Mouse (Mus musculus): Measurements from ENCODE around the gene Elavl2.

Elavl2 gene

DNA sequence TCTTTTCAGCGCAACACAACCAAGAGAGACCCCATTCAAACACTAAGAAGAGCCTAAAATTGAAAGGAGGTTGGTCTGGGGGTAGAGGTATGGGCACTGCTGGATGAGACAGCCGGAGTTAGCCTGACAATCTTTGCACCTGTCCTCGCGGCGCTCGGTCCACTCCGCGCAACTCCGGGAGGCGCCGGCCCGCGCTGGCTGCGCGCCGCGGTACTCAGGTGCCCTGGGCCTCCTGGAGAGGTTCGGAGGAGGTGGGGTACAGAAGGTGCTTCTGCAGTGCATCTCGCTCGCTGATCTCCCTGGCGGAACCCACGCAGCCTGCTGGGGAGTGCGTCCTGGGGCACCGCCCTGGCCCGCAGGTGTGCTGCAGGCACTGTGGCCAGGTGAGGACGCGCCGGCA lies at the start of gene Elavl2:
Gene Elavl2 (minus strand): TSS at position 363 of the 400 bp plus-strand sequence.
- no peak for DNase-seq (ENCODE audit: low read depth, low spot score)

DNA sequence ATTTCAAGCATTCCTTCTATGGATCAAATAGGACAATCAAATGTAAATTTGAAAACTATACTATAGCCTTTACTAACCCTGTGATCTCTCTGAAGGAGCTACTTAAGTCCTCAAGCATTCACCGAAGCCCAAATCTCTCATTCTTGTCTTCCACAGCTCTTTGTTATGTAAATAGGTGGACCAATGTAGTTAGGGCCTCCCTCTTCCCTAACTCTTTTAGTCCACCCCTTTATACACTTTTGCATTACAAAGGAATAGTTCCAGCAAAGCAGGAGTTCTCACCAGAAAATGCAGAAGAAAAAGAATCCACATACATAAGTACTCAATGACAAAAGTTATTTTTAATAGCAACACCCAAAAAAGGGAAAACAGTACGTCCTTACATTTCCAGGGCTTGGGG lies 47.3 kb upstream of the Elavl2 start:
- no peak for DNase-seq (ENCODE audit: low read depth, low spot score)

DNA sequence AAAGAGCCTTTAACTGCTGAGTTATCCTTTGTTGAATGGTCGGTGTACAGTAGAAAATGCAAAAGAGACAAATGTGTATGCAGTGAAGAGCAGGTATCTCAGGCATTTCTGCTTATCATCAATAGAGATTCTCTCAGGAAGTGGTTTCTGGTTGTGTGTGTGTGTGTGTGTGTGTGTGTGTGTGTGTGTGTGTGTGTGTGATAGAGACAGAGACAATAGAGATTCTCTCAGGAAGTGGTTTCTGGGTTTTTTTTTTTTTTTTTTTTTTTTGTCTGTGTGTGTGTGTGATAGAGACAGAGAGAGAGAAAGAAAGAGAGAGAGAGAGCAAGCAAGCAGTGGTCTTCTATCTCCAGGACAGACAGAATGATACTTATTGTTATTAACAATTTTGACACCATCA lies 15.0 kb upstream of the Elavl2 start:
- DNase-seq (ENCODE audit: low read depth, low spot score) = no peak

DNA sequence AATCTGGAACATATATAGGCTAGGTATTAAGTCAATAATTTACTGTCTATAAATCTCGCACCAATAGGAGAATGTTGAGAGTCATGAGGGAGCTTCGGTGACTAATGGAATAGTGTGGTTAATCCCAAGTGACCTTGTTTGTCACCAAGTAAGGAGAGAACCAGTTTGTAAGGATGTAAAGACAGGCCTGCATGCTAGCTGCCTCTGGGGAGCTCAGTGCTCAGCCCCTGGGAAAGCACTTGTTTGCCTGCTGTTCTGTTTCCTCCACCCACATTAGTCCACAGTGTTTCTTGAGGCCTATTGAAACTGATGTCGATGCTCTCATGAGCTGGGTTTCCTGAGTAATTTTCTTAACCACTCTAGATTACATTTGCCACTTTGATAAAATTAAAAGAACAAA lies 4.5 kb upstream of the Elavl2 start:
- DNase-seq (ENCODE audit: low read depth, low spot score) = no peak

DNA sequence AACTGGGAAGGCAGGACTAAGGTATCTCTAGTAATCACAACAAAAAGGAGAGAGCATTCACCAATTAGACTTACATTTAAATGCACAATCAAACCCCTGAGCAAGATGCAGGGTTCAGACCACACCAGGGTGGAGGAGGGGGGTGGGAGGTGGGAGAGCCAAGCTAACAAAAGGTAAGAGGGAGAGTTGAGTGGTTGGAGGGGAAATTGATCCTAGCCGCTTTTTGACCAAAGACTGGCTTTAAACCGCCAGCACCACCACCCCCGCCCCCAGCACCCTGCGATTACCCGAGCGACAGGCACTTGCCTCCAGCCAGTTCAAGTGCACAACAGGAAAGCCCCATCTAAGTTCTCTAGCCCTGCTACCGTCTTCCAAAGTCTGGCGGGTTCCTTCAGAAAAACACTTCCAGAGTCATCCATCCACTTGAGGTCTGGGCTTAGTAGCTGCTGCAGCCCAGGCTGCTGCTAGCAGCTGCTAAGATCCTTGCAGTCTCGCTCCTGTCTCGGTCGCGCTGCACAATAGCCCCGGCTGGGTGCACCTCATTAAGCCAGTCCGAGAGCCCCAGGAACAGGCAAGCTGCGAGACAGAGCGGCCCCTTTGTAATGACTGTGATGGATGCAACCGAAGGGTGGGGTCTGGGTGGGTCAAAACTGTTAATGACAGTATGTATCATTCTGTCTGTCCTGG lies 932 bp downstream of the Elavl2 start:
- no peak for DNase-seq (ENCODE audit: low read depth, low spot score)

DNA sequence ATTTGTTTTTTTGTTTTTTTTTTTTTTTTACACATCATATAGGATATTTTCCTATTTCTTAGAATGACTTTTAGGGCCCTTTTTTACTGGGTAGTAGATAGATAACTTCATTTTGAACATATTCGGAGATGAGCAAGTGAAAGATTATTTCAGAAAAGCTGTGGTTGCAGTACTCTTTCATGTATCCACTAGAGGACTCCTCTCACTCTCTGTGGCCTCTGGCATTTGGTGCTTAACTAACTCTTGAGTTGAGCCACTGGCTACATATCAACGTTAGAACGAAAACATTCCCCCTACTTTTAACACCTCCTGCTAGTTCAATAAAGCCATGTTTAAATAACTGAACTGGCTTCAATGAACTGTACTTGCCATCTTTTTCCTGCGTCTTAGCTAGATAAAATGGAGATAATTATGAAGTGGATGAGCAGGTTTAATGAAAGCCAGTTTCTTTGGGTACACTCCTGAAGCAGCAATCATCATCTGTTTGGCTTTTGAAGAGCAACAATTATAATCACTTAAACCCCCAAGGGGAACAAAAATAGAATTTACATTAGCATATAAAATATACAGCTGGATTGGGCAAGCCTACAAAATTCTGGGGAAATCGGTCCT lies 8.5 kb downstream of the Elavl2 start:
- DNase-seq (ENCODE audit: low read depth, low spot score) = no peak

DNA sequence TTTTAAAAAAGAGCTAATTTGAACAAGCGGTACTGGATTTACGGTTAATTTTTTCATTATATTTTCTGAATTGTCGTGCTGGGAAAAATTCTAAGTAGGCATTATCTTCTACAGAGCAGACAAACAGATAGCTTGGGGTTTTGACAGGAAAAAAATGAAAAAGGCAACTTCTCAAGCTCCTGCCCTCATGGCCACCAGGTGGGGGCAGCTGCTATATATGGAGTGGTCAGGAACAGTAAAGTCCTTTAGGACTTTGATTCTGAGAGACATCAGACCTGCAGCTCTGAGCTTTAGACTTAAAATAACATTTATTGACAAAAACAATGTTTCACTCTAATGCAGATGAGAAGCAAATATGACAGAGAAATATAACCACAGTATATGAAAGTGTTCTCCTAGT lies 12.9 kb downstream of the Elavl2 start:
- DNase-seq (ENCODE audit: low read depth, low spot score) = no peak

DNA sequence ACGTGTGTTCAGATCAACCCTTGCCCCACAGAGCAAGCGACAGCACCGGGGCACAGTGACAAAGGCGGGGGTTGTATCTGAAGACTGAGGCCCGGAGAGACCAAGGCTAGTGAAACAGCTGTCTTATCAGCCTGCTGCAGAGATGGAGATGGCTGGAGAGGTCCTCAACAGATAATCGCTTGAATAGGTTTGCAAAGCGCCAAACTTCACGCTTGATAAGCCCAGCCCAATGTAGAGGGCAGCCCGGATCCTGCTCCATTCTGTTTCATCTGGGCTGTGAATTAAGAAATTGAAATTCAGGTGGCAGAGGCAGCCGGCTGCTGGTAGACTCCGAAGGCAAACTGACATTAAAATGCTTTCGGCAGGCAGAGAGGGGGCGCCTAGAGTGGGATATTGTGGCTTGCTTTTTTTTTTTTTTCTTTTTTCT lies 19.4 kb downstream of the Elavl2 start:
- no peak for DNase-seq (ENCODE audit: low read depth, low spot score)

DNA sequence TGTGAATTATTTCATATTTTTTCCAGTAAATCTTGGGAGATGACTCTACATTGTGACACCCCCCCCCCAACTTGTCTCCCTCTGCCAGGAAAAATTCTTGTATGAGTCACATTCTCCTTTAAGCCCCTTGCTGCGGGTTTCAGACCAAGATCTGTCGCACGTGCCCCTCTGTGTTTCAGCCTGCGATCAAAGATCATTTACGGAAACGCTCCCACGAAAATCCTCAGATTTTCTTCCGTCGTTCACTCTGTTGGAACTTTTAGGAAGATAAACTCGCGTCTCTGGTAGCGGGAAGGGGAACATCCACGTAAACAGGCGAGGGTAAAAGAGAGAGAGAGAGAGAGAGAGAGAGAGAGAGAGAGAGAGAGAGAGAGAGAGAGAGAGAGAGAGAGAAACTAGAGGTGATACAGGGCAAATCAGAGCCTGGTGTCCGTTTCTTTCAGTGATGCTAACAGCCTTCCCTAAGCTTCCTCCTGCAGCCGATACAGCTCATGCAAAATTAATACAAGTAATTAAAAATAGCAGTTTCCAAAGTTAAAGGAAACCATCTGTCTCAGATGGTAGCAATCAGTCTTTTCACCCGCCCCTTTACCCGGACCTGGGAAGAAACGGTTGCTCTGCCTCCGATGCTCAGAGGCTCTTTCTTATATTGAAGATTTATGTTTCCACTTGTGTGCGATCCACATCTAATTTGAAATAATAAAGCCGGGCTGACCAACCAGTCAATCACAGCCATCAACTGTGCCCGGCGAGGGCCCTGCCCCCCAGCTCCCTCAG lies 20.1 kb downstream of the Elavl2 start:
- DNase-seq (ENCODE audit: low read depth, low spot score) = no peak

DNA sequence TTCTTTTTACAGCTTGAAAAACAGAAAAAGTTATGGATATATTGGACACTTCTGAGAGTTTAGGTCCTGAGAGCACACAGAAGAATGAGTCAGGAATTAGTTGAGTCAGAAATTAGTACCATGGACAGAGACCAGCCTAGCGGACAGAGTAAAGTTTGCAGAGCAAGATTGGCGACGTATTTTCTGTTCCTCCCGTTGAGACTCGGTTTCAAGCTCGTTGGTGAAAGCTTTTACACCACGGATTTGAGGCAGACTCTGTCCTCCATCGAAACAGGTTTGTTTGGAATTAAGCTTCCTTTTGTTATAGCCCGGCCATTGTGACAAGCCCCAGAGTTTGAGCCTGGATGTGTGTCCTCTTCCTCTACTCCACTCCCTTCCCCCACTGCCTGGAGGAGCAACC lies 21.0 kb downstream of the Elavl2 start:
- no peak for DNase-seq (ENCODE audit: low read depth, low spot score)

DNA sequence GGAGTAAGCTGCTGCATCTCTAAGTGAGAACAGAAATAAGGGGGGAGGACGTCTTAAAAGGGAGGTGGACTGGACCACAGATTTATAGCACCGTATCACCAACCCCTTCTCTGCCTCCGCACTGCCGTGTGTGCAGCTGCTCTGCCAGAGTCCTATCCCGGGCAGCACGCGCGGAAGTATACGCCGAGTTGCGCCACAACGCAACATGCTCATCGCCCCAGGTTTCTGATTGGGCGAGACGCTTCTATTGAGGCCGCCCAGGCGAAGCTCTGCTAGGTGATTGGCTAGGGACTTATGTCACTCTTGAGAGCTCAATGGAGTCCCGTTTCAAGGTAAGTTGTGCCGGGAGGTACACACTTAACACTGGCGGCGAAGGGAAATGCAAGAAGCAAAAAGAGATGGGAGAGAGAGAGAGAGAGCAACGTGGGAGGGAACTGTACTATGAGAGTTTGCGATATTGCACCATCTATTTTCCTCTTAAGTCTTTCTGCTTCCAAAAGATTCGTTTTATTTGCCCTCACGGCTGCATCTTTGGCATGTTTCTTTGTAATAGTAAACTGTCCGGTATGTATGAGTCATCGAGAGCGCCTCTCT lies 24.2 kb downstream of the Elavl2 start:
- DNase-seq (ENCODE audit: low read depth, low spot score) = peak; percentile 93

DNA sequence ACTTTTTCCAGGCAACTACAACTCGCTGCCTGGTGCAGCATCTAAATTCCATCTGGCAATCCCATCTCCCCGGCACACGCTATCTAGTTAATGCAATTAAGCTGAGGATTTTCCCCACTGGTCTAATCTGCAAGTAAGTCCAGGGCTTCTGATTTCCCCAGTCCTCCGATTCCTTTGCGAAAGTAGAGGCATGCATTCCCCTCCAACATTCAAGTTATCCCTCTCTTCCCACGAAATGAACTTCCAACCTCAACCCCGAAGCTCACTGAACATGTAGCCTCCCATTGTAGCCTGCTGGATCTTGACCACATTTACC lies 25.3 kb downstream of the Elavl2 start:
- DNase-seq (ENCODE audit: low read depth, low spot score) = no peak

DNA sequence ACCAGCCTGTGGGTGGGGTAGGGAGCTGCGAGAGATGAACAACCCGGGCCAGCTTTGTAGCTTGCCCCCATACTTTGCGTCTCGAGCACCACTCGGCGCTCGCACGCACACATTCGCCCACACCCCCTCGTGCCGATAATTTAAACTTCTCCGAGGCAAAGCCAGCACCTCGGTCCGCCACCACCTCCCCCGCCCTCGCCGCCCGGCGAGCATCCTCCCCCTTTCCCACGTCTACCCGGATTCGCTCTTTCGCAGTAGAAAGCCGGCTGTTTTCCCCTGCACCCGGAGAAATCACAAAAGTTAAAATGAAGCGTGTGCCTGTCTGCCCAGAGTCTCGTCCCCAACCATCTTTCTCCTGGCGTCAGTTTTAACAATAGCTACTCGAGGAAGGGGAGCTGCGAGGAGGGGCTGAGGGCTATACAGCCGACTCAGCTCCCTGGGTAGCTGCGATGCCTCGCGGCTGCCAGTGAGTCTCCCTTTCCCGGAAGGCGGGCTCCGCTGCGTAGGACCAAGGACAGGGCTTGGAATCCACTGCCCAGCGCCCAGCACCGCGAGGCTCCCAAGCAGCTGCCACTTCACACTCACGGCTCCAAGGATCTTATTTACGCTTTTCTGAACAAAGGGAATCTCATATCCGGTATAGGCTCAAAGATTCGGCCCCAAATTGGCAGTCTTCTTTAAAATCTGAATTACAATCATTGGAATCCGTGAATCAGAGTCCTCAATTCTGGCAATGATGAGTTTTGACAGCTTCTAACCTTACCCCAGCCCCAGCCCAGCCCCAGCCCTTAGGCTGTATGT lies 25.8 kb downstream of the Elavl2 start:
- no peak for DNase-seq (ENCODE audit: low read depth, low spot score)

DNA sequence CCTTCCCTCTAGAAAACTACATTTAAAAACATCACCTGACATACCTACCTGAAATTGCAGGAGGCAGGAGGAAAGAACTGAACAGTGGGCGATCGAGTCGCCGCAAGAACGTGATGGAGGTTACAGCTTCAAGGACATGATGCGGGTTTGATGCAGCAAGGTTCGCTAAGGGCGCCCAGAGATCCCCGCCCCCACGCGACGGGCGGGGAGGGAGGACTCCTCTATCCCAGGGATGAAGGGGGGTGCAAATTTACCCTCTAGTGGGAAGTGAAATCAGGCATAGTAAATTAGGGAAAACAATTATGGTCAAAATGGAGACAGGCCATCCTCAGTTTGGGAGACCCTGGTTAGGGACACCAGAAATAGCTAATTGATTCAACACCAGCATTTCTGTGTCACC lies 27.7 kb downstream of the Elavl2 start:
- no peak for DNase-seq (ENCODE audit: low read depth, low spot score)

DNA sequence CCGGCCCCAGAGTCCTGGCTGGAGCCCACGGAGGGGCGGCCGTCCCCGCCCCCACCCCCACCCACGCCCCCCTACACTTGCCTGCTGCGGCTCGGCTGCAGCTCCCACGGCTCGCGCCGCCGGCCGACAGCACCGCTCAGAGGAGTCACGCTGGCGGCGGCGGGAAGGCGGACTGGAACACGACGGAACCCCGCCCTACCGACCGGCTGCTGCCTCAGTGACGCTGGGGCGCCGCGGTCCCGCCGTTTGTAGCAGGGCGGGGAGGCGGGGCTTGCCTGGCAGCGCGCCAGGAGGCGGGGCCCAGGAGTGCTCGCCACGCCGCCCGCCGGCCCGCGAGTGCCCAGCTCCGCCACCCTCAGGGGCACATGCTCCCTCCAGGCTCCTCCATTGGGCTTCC lies 28.8 kb downstream of the Elavl2 start:
- no peak for DNase-seq (ENCODE audit: low read depth, low spot score)

DNA sequence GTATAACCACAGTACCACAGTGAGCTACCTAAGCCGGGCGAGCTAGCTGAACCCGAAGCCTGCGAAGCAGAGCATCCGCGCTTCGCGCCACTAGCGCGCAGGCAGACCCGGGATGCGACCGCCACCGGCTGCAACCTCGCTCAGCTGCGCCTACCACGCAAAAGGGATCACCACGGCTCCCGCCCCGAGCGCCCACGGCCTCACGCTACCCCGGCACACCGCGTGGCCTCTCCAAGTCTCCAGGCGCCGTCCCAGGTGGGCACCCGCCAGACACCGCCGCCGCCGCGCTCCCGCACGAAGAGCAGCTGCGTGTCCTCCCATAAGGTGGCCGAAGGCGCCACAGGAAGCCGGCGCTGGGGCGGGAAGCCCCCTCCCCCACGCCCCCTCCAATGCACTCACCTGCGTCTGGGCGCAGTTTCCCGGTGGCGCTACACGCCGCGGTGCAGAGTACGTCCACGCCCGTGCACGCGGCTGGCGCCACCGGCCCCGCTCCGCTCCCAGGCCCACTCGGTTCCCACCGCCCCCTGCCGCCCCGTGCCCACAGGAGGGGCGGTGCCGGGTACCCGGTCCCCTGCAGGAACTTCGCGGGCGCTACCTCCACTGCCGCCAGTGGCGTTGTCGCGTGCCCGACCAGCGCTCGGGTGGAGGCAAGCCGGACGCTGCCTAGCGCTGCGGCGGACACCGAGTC lies 29.3 kb downstream of the Elavl2 start:
- no peak for DNase-seq (ENCODE audit: low read depth, low spot score)

DNA sequence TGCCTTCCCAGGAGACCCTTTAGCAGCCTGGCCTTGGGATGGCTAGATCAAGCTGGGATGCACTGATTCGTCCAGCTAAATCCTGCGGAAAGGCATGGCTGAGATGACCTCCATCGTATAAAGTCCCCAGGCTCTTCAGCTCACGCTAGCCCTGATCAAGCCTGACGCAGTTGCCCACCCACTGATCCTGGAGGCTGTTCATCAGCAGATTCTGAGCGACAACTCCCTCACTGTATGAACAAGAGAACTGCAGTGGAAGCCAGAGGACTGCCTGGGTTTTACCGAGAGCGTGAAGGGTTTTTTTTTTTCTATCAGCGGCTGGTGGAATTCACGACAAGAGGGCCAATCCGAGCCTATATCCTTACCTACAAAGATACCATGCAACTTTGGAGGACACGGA lies 35.3 kb downstream of the Elavl2 start:
- no peak for DNase-seq (ENCODE audit: low read depth, low spot score)

DNA sequence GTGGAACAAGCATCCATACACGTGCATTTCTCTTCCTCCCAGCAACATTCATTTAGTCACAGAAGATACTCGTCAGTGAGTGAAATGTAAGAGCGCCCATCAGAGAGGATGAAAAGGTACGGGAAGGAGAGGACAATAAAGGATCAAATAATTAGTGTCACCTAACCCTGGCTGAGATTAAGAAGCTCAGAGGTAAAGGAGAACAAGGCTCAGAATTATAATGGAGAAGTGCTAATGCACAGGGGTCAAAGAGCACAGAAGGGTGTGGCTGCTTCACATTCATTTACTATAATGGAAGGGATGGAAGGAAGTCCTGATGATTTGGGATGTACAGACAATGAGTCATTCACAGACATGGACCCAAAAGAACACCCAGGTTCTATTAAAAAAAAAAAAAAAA lies 36.6 kb downstream of the Elavl2 start:
- no peak for DNase-seq (ENCODE audit: low read depth, low spot score)

DNA sequence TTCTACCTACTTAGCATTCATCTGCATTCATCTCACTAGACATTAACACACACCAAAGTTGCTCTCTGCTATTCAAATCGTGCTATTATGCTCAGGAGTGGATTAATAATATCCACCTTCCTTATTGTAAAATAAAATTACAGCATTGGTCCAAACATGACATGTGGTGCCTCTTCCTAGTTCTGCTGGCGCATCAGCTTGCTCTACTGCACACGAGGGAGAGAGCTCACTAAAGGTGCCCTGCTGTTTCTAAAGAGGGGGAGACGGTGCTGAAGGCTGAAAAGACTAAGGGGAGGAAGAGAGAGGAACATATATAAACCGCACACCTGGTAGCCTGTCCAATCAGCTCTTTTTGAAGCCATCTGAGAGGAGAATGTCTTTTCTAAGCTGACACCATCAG lies 38.1 kb downstream of the Elavl2 start:
- DNase-seq (ENCODE audit: low read depth, low spot score) = no peak

DNA sequence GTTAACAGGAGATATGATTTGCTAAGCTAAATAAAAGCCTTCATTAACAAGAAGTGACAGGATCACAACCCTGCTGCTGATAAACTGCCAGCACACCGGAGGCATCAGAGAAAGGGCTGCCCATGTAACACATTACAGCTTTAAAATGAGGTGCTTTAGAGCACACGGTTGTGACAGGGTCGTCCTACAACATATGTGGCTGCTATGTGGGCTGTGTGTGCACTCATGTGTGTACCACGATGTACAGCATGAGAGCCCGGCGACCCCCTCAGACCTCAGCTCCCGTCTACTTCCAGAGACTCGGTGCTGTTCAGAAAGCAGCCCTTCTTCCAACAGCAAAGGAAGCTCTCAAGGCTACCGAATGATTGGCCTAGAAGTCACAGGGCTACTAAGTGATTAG lies 47.4 kb downstream of the Elavl2 start:
- DNase-seq (ENCODE audit: low read depth, low spot score) = no peak

DNA sequence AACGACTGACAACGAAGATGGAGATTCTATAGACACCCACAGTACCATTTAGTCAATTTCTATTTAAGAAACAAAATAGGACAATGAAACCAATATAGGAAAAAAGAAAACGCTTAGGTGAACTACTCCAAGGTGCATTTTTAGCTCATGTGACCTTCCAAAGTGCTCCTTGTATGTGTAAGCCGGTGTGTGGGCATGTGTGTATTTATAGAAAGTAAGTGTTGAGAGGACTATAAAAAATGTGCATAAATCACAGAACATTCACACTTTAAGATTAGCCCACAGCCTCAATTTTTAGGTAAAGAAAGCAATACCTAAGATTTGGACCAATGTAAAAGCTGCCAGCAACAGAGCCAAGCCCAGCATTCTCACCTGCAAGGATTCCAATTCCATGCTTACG lies 51.0 kb downstream of the Elavl2 start:
- DNase-seq (ENCODE audit: low read depth, low spot score) = no peak

All from retina, postnatal 7 days (tissue).